Mouse (Mus musculus) 3134 (cell line): ENCODE results near the gene Taar3.

ENCODE experiments used
- DNase-seq: peaks from one replicate; pipeline ENCODE4 v3.0.0-alpha.2; 2011; ENCODE audit warnings: low spot score; ENCODE audit not compliant: insufficient read length; ENCODE audit errors: extremely low read depth

Taar3 gene

DNA sequence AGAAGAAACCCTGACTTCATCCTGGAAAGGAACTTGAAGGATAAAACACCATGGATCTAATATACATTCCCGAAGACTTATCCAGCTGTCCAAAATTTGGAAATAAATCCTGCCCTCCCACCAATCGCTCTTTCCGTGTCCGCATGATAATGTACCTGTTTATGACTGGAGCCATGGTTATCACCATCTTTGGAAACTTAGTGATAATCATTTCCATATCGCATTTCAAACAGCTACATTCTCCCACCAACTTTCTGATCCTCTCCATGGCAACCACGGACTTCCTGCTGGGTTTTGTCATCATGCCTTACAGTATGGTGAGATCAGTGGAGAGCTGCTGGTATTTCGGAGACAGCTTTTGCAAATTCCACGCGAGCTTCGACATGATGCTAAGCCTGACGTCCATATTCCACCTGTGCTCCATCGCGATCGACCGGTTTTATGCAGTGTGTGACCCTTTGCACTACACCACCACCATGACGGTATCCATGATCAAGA lies at the start of gene Taar3:
Gene Taar3, plus strand, starts transcription at position 51 of the 498 bp plus-strand sequence.
- no peak for DNase-seq

DNA sequence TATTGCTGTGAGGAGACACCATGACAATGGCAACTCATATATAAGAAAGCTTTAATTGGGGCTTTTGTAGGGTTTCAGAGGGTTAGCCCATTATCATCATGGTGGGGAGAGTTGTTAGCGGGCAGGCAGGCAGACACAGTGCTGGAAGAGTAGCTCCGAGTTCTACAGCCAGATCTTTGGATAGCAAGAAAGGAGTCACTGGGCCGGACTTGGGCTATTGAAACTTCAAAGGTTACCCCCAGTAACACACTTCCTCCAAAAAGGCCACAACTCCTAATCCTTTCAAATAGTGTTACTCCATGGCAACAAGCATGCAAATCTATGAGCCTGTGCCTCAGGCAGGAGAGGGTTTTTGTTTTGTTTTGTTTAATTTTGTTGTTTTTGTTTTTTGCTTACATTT lies 48.2 kb upstream of the Taar3 start:
- DNase-seq: no peak

DNA sequence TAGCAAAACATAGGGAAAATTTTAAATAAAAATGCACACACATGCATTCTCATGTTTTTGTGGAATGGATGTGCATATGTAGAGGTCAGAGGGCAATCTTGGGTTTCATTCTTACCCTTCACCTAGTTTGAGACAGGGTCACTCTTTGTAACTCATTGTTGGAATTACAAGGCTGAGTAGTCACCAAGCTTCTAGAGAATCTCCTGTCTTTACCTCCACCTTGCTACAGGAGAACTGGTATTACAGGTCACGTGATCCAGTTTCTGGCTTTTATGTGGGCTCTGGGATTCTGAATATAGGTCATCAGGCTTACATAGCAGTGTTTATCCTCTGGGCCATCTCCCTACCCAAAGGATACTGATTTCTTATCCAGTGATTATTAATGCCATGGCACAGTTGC lies 43.7 kb upstream of the Taar3 start:
- no peak for DNase-seq

GRCm38 (mm10) chr10:23920056-23920455 lies 29.3 kb upstream of the Taar3 start, which contains the start of gene Taar1:
Gene Taar1 (plus strand): TSS chr10:23920356.
- no peak for DNase-seq

GRCm38 (mm10) chr10:23922468-23922867 lies 26.9 kb upstream of the Taar3 start:
- DNase-seq: no peak

DNA sequence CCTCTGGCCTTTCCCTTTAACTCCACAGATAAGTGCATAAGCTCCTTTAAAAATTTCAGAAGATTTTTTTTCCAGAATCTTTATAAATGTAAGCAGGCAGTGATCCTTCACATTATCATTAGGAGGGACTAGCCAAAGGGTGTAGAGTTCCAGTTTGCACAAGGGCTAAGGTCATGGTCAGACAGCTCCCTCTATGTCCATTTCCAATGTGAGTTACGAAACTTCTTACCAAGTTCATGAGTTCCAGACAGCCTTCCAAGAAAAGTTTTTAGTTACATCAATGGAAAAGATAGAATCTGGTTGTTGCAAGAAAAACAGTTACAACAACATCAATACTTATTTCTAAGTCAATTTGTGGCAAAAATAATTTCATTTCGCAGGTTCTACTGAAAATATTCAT lies 25.4 kb upstream of the Taar3 start:
- DNase-seq: no peak

DNA sequence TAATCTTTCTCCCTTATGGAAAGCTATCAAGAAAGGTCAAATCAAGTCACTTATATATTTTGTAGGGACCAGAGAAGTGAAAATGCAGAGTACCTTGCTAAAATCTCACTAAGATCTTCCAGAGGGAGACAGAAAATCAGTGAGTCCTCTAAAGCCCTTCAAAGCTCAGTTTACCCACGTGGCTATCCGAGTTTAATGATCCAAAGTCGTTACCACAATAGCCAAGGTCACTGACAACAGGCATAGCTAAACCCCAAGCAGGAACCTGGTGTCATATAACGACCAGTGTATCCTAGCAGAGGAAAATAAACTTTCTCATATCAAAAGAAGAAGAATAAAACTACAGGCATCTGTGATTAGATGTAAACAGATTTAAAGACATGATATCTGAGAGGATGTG lies 11.7 kb upstream of the Taar3 start:
- no peak for DNase-seq

DNA sequence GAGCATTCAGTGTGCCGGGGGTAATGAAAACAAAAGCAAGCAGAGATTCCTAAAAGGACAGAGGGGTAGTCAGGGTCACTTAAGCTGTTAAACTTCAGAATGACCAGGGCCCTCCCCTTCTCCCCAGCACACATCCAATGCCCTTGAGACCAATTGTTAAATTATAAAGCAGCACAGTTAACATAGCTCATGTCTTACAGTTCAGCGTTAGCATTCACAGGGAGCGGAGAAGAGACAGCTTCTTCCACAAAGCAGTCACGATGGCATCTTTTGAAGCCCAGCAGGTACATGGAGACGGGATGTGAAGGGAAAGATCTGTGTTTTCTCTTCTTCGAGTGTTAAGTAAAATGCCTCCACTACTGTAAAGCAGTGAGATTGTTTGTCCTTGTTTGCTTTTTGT lies 11.0 kb upstream of the Taar3 start, which contains the start of gene Taar2:
Gene Taar2, plus strand, starts transcription at position 261 of the 400 bp plus-strand sequence.
- no peak for DNase-seq

- DNase-seq: no peak
Measured at GRCm38 (mm10) chr10:23942465-23942864, 6.9 kb upstream of the Taar3 start.

DNA sequence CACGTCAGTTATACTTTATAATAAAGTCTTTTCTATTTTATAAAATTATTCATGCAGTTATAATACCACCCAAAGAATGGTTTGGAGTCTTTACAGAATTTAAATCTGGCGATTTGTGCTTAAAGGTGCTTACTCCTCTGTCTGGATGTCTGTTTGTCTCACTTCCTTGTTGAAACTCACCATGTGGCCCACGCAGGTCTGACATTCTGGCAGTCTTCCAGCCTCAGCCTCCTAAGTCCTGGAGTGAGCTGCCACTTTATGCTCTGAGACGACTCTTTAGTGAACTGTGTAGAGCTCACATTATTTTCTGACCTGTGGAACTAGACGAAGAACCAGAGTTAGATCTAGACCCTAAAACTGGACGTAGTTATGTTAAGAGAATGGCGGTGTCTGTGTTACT lies 1.3 kb upstream of the Taar3 start:
- no peak for DNase-seq

- DNase-seq: no peak
Measured at GRCm38 (mm10) chr10:23951714-23952113, 2.4 kb downstream of the Taar3 start.

DNA sequence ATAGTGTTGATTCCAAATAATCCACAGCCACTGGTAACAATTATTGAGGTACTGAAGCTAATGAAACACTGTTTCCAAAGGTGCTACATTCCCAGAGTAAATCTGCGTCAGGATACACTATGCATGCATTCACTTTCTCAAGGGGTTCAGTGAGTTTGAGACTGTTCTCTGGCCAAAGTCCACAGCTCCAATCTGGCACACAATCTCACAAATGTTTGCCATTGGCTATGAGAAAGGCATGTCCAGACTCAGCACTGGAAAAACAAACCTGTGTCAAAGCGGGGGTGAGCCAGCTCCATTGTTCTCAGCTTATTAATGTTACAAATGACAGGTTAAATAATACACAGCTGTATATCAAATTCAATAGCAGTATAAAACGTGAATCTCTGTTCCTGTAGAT lies 9.7 kb downstream of the Taar3 start:
- no peak for DNase-seq

- no peak for DNase-seq
Measured at GRCm38 (mm10) chr10:23960444-23960915, 11.1 kb downstream of the Taar3 start, which contains the start of gene Taar4. Gene Taar4 (plus strand): TSS chr10:23960494.

GRCm38 (mm10) chr10:23963444-23963843 lies 14.1 kb downstream of the Taar3 start:
- no peak for DNase-seq

DNA sequence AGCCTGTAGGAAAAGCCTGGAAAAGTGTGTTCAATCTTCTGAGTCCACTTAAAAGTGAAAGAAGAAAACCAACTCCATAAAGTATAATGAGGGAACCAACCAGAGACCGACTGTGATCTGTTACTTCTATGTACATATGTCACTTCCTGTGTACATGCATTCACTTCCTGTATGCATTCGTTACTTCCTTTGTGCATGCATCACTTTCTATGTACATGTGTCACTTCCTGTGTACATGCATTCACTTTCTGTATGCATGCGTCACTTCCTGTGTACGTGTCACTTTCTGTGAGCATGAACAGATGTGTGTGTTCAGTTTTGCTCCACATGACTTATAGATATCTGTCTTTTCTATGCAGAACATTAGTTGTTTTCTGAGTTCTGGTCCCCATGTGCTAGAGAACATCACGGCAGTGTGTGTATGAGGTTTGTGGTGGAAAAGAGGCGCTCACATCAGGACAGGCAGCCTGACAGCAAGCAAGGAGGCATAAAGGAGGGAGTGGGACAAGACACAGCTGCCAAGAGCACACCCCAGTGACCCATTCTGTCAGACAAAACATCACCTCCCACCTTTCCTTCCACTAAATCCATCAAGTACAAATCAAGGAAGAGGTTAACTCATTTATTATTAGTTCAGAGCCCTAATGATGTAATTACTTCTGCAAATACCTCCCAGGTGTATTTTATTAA lies 15.7 kb downstream of the Taar3 start:
- no peak for DNase-seq

GRCm38 (mm10) chr10:23970656-23971165 lies 21.4 kb downstream of the Taar3 start, which contains the start of gene Taar5:
Gene Taar5 (plus strand): TSS chr10:23970706.
- DNase-seq: no peak

DNA sequence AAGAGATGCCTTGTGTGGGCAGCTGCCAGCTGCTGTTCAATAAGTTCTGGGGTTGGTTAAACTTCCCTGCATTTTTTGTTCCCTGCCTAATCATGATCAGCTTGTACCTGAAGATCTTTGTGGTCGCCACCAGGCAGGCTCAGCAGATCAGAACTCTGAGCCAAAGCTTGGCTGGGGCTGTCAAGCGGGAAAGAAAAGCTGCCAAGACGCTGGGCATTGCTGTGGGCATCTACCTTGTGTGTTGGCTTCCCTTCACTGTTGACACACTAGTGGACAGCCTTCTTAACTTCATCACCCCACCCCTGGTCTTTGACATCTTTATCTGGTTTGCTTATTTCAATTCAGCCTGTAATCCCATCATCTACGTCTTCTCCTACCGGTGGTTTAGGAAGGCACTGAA lies 21.9 kb downstream of the Taar3 start:
- no peak for DNase-seq

DNA sequence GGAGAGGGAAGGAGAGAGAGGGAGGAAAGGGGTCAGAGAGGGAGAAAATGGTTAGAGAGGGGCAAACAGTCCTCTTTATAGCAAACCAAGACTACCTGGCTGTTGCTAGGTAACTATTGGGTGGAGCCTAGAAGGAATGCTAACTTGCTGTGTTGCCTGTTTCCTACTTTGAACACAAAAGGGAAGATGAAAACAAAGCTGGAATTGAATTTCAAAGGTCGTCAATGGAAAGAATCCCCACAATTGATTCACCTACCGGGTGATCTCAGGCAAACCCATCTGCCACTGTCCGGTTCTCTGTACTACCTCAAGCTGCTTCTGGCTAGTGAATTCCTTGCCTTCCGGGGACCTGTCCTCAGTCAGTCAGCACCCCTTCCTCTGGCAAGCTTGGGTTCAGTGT lies 28.6 kb downstream of the Taar3 start:
- no peak for DNase-seq

- DNase-seq: peak; percentile 38
Measured at GRCm38 (mm10) chr10:23978901-23979705, 29.7 kb downstream of the Taar3 start.

- no peak for DNase-seq
Measured at GRCm38 (mm10) chr10:23985546-23985945, 36.2 kb downstream of the Taar3 start, which contains the start of gene Taar6. Gene Taar6 (minus strand): TSS chr10:23985646.

- DNase-seq: no peak
Measured at GRCm38 (mm10) chr10:23986419-23986818, 37.1 kb downstream of the Taar3 start.
